Mouse (Mus musculus): ENCODE data around the gene Trir.

DNA sequence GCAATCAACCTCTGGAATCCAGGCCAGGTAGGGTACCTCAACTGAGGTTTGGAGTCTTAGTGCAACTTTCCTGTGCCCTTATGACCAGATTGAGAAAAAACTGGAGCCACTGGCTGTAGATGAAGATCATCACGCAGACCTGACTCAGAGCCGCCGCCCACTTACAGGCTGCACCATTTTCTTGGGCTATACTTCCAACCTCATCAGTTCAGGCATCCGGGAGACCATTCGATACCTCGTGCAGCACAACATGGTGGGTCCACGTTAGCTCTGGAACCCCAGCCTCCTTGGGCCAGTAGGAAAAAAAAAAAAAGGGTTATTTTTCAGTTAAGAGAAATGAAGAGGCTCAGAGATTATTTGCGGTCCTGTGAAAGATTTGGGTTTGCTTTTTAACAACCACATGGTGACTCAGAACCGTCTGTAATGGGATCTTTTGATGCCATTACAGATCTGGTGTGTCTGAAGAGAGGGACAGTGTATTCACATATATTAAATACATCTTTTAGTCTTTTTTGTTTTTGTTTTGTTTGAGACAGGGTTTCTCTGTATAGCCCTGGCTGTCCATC lies 45.8 kb downstream of the Trir start:
- no peak for TF ChIP-seq POLR2A (IDR thresholded peaks at IDR 0.05; ENCODE audit: extremely low read depth, insufficient read depth, low read length)
- no peak for TF ChIP-seq CTCF (IDR thresholded peaks at IDR 0.05; ENCODE audit: low read depth, low read length)
